Mouse (Mus musculus): ENCODE measurements around the gene Mnat1. TPM values are rescaled to one million over a fixed set of nuclear protein-coding genes. Genes with fewer than 3 reads are reported as not detected.

Gene Mnat1
- polyA plus RNA-seq, 1 experiment from 2014 or later: 38.2 TPM

- Histone ChIP-seq H3K27me3 (replicated peaks; ENCODE audit: control insufficient read depth, insufficient read depth, low read length) (no peaks in the 10 kb centered on the region), H3K4me1 (ENCODE audit: control insufficient read depth, insufficient read depth, low read length) (peaks cover 9% of the 10 kb centered on the region), H3K4me2 (ENCODE audit: low read depth, low read length) (no peak overlapping the region), H3K36me3 (ENCODE audit: control insufficient read depth, insufficient read depth, low read length) (no peaks in the 10 kb centered on the region), H3K9me3 (ENCODE audit: control insufficient read depth, low read length) (no peaks in the 10 kb centered on the region), H3K27ac (replicated peaks; ENCODE audit: low read depth, low read length) (0 out of 2 replicates have a peak overlapping the region, but pooled peaks have one; percentile 48), H3K9ac (ENCODE audit: low read depth, low read length) (no peak overlapping the region), H3K4me3 (ENCODE audit: low read depth, low read length) (no peak overlapping the region)
- 25% methylated on average over 4 of the region's 4 CpGs for WGBS
- peak; percentile 71 for DNase-seq (ENCODE audit: low spot score)
- no peak for ATAC-seq (ENCODE audit: low read depth)
Measured at GRCm38 (mm10) chr12:73207008-73207407, 83.5 kb downstream of the Mnat1 start.

DNA sequence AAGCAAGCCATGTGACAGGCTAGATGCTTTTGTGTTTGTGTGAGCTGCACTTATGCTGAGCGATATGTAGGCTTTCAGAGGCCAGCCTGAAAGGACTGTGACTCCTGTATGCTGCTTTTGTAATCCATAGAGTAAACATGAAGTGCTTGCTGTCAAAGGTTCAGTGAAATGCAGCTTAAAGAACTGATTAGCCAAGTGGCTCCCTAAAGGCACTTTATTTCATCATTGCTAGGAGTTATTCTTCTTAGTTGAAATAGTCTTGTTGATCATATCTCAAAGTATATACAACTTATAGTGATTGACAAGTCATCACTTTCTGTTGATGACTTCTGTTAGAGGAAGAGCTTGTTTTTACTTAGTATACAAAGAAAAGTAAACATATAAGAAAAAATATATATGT is 83.9 kb downstream of the Mnat1 start:
- ATAC-seq (ENCODE audit: low read depth): no peak
- Histone ChIP-seq H3K4me1 (ENCODE audit: control insufficient read depth, insufficient read depth, low read length) (peaks cover 9% of the 10 kb centered on the region), H3K4me3 (ENCODE audit: low read depth, low read length) (no peak overlapping the region), H3K27ac (replicated peaks; ENCODE audit: low read depth, low read length) (0 out of 2 replicates have a peak overlapping the region, but pooled peaks have one; percentile 8), H3K9me3 (ENCODE audit: control insufficient read depth, low read length) (no peaks in the 10 kb centered on the region), H3K36me3 (ENCODE audit: control insufficient read depth, insufficient read depth, low read length) (no peaks in the 10 kb centered on the region), H3K27me3 (replicated peaks; ENCODE audit: control insufficient read depth, insufficient read depth, low read length) (no peaks in the 10 kb centered on the region), H3K4me2 (ENCODE audit: low read depth, low read length) (no peak overlapping the region), H3K9ac (ENCODE audit: low read depth, low read length) (no peak overlapping the region)
- WGBS: 65% methylated on average over 1 of the region's 1 CpGs
- no peak for DNase-seq (ENCODE audit: low spot score)

DNA sequence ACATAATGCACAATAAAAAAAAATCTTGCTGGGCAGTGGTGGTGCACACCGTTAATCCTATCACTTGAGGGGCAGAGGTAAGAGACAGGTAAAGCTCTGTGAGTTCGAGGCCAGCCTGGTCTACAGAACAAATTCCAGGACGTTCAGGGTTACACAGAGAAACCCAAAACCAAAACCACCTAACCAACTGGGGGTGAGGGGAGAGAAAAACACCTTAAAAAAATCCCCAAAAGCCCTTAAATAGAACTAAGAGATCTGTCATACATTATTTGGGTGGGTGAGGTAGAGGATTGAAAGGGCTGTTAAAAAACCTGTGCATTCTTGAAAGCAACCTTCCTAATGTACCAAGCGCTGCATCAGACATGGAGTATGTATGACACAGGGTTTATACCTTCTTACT is 85.0 kb downstream of the Mnat1 start:
- H3K4me1 ChIP-seq (ENCODE audit: control insufficient read depth, insufficient read depth, low read length): peaks cover 9% of the 10 kb centered on the region
- no peak overlapping the region for H3K9ac ChIP-seq (ENCODE audit: low read depth, low read length)
- no peaks in the 10 kb centered on the region for H3K9me3 ChIP-seq (ENCODE audit: control insufficient read depth, low read length)
- ATAC-seq (ENCODE audit: low read depth) (no peak), DNase-seq (ENCODE audit: low spot score) (no peak)
- no peaks in the 10 kb centered on the region for H3K27me3 ChIP-seq (replicated peaks; ENCODE audit: control insufficient read depth, insufficient read depth, low read length)
- WGBS: 91% methylated on average over 4 of the region's 4 CpGs
- no peak overlapping the region for H3K4me3 ChIP-seq (ENCODE audit: low read depth, low read length)
- H3K27ac ChIP-seq (replicated peaks; ENCODE audit: low read depth, low read length): no peak overlapping the region
- H3K36me3 ChIP-seq (ENCODE audit: control insufficient read depth, insufficient read depth, low read length): no peaks in the 10 kb centered on the region
- H3K4me2 ChIP-seq (ENCODE audit: low read depth, low read length): no peak overlapping the region

- no peaks in the 10 kb centered on the region for H3K27me3 ChIP-seq (replicated peaks; ENCODE audit: control insufficient read depth, insufficient read depth, low read length)
- H3K36me3 ChIP-seq (ENCODE audit: control insufficient read depth, insufficient read depth, low read length): no peaks in the 10 kb centered on the region
- ATAC-seq (ENCODE audit: low read depth) (no peak), DNase-seq (ENCODE audit: low spot score) (no peak)
- no peak overlapping the region for H3K27ac ChIP-seq (replicated peaks; ENCODE audit: low read depth, low read length)
- no peak overlapping the region for H3K9ac ChIP-seq (ENCODE audit: low read depth, low read length)
- no peak overlapping the region for H3K4me2 ChIP-seq (ENCODE audit: low read depth, low read length)
- H3K4me1 ChIP-seq (ENCODE audit: control insufficient read depth, insufficient read depth, low read length): peaks cover 9% of the 10 kb centered on the region
- whole genome bisulfite sequencing: 66% methylated on average over 1 of the region's 1 CpGs
- H3K4me3 ChIP-seq (ENCODE audit: low read depth, low read length): no peak overlapping the region
- no peaks in the 10 kb centered on the region for H3K9me3 ChIP-seq (ENCODE audit: control insufficient read depth, low read length)
Measured at GRCm38 (mm10) chr12:73209117-73209516, 85.6 kb downstream of the Mnat1 start.

GRCm38 (mm10) chr12:73210454-73210853 is 86.9 kb downstream of the Mnat1 start:
- Histone ChIP-seq H3K9me3 (ENCODE audit: control insufficient read depth, low read length) (no peaks in the 10 kb centered on the region), H3K4me3 (ENCODE audit: low read depth, low read length) (no peak overlapping the region), H3K27me3 (replicated peaks; ENCODE audit: control insufficient read depth, insufficient read depth, low read length) (no peaks in the 10 kb centered on the region), H3K27ac (replicated peaks; ENCODE audit: low read depth, low read length) (no peak overlapping the region), H3K36me3 (ENCODE audit: control insufficient read depth, insufficient read depth, low read length) (no peaks in the 10 kb centered on the region), H3K4me2 (ENCODE audit: low read depth, low read length) (no peak overlapping the region), H3K9ac (ENCODE audit: low read depth, low read length) (no peak overlapping the region), H3K4me1 (ENCODE audit: control insufficient read depth, insufficient read depth, low read length) (peaks cover 9% of the 10 kb centered on the region)
- WGBS: 51% methylated on average over 3 of the region's 3 CpGs
- ATAC-seq (ENCODE audit: low read depth) (no peak), DNase-seq (ENCODE audit: low spot score) (peak; percentile 28)

DNA sequence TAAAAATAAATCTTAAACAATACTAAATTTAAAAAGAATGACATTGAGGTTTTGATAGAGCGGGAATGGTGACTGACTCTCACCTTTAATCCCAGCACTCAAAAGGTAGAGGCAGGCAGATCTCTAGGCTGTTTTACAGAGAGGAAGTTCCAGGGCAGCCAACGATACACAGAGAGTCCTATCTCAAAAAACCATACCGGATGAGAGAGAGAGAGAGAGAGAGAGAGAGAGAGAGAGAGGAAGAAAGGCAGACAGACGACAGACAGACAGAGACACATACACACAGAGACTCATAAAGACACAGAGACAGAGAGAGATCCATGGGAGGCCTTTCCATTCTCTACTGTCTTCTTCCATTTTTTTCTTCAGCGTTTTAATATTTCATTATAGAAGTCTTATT is 92.3 kb downstream of the Mnat1 start:
- no peak overlapping the region for H3K9ac ChIP-seq (ENCODE audit: low read depth, low read length)
- ATAC-seq (ENCODE audit: low read depth): no peak
- H3K27me3 ChIP-seq (replicated peaks; ENCODE audit: control insufficient read depth, insufficient read depth, low read length): no peaks in the 10 kb centered on the region
- no peak overlapping the region for H3K27ac ChIP-seq (replicated peaks; ENCODE audit: low read depth, low read length)
- no peak overlapping the region for H3K4me3 ChIP-seq (ENCODE audit: low read depth, low read length)
- DNase-seq (ENCODE audit: low spot score): no peak
- no peaks in the 10 kb centered on the region for H3K9me3 ChIP-seq (ENCODE audit: control insufficient read depth, low read length)
- WGBS: 91% methylated on average over 5 of the region's 5 CpGs
- peaks cover 18% of the 10 kb centered on the region for H3K36me3 ChIP-seq (ENCODE audit: control insufficient read depth, insufficient read depth, low read length)
- H3K4me1 ChIP-seq (ENCODE audit: control insufficient read depth, insufficient read depth, low read length): no peaks in the 10 kb centered on the region
- H3K4me2 ChIP-seq (ENCODE audit: low read depth, low read length): no peak overlapping the region

- H3K36me3 ChIP-seq (ENCODE audit: control insufficient read depth, insufficient read depth, low read length): peaks cover 18% of the 10 kb centered on the region
- H3K9me3 ChIP-seq (ENCODE audit: control insufficient read depth, low read length): no peaks in the 10 kb centered on the region
- no peak overlapping the region for H3K27ac ChIP-seq (replicated peaks; ENCODE audit: low read depth, low read length)
- no peaks in the 10 kb centered on the region for H3K4me1 ChIP-seq (ENCODE audit: control insufficient read depth, insufficient read depth, low read length)
- WGBS: 90% methylated on average over 5 of the region's 5 CpGs
- no peaks in the 10 kb centered on the region for H3K27me3 ChIP-seq (replicated peaks; ENCODE audit: control insufficient read depth, insufficient read depth, low read length)
- H3K4me3 ChIP-seq (ENCODE audit: low read depth, low read length): no peak overlapping the region
- no peak overlapping the region for H3K4me2 ChIP-seq (ENCODE audit: low read depth, low read length)
- H3K9ac ChIP-seq (ENCODE audit: low read depth, low read length): no peak overlapping the region
- ATAC-seq (ENCODE audit: low read depth) (no peak), DNase-seq (ENCODE audit: low spot score) (no peak)
Measured at GRCm38 (mm10) chr12:73218632-73219031, 95.1 kb downstream of the Mnat1 start.

DNA sequence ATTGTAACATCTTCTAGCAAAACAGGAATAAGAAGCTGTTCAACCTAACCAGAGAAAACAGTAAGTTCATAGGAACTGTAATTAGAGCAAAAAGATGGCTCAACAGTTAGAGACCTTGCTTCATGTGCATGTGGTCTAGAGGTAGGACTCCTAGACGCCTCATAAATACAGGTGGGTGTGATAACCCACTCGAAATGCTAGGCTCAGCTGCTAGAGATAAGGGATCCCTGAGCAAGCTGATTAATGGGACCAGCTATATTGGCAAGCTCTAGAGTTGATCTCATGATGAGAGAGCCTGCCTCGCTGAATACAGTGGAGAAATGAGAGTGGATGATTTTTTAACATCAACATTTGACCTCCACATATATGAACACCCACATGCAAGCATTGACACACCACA is 97.7 kb downstream of the Mnat1 start:
- no peaks in the 10 kb centered on the region for H3K9me3 ChIP-seq (ENCODE audit: control insufficient read depth, low read length)
- H3K4me2 ChIP-seq (ENCODE audit: low read depth, low read length): no peak overlapping the region
- H3K27me3 ChIP-seq (replicated peaks; ENCODE audit: control insufficient read depth, insufficient read depth, low read length): no peaks in the 10 kb centered on the region
- no peak for ATAC-seq (ENCODE audit: low read depth)
- H3K4me1 ChIP-seq (ENCODE audit: control insufficient read depth, insufficient read depth, low read length): no peaks in the 10 kb centered on the region
- DNase-seq (ENCODE audit: low spot score): no peak
- no peak overlapping the region for H3K27ac ChIP-seq (replicated peaks; ENCODE audit: low read depth, low read length)
- peaks cover 18% of the 10 kb centered on the region for H3K36me3 ChIP-seq (ENCODE audit: control insufficient read depth, insufficient read depth, low read length)
- no peak overlapping the region for H3K4me3 ChIP-seq (ENCODE audit: low read depth, low read length)
- H3K9ac ChIP-seq (ENCODE audit: low read depth, low read length): no peak overlapping the region
- WGBS: 92% methylated on average over 3 of the region's 3 CpGs

DNA sequence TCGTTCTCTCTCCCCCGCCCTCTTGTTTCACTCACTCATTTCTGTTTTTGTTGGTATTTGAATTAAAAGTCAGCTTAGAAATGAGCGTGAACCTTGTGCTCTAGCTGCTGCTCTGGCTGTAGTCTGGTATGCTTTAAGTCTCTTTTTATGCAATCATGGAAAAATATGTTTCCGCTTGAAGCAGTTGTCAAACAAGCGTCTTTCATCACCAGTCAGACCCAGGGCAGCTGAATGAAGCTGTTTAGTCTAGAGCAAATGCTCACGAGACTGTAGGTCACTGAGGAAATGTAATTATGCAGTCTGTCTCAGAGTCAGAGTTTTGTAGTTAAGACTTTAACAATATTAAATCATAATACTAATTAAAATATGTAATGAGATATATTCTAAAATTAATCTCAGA is 100.4 kb downstream of the Mnat1 start:
- no peaks in the 10 kb centered on the region for H3K9me3 ChIP-seq (ENCODE audit: control insufficient read depth, low read length)
- peaks cover 15% of the 10 kb centered on the region for H3K36me3 ChIP-seq (ENCODE audit: control insufficient read depth, insufficient read depth, low read length)
- H3K27me3 ChIP-seq (replicated peaks; ENCODE audit: control insufficient read depth, insufficient read depth, low read length): no peaks in the 10 kb centered on the region
- peak overlapping the region; percentile 30; the same call in 1 of the 2 replicates for H3K27ac ChIP-seq (replicated peaks; ENCODE audit: low read depth, low read length)
- 21% methylated on average over 6 of the region's 6 CpGs for WGBS
- ATAC-seq (ENCODE audit: low read depth) (peak; percentile 79), DNase-seq (ENCODE audit: low spot score) (peak; percentile 86)
- no peak overlapping the region for H3K4me2 ChIP-seq (ENCODE audit: low read depth, low read length)
- no peak overlapping the region for H3K4me3 ChIP-seq (ENCODE audit: low read depth, low read length)
- H3K9ac ChIP-seq (ENCODE audit: low read depth, low read length): no peak overlapping the region
- H3K4me1 ChIP-seq (ENCODE audit: control insufficient read depth, insufficient read depth, low read length): no peaks in the 10 kb centered on the region
